Mouse (Mus musculus): ENCODE measurements around the gene Rhebl1. TPM values are rescaled to one million over a fixed set of nuclear protein-coding genes. Genes with fewer than 3 reads are reported as not detected.

Gene Rhebl1
- polyA plus RNA-seq, 1 experiment = 24.6 TPM

DNA sequence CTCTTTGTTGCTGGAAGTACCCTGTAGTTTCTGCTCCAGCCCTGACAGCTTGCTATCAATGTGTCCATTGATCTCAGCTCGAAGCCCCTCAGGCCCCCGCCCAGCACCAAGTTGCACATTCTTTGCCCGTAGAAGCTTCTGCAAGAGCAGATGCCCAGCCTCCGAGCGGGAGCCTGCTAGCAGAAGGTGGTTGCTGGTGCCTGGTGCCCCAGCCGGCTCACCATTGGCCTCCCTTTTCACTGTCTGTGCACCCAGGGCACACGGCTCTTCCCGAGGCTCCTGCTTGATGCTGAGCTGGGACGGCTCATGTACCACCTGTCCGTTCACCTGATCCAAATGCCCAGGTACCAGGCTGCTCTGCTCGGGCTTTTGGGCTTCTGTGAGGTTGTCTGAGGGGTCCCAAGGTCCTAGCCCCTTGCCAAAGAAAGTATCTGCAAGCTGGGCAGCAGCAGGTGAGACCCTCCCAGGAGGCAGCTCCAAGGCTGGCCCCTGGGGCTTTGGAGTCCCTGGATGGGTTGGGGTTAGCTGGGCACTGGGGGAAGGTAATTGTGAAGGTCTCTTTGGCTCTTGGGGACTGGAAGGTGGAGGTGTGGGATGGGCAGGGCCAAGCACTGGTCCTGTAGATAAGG is 50.6 kb downstream of the Rhebl1 start:
- no peak for TF ChIP-seq CTCF (IDR thresholded peaks at IDR 0.05; ENCODE audit: borderline replicate concordance, extremely low read depth, insufficient read depth, insufficient read length)
- TF ChIP-seq POLR2A (IDR thresholded peaks at IDR 0.05; ENCODE audit: borderline replicate concordance, extremely low read depth, insufficient read depth, insufficient read length, poor library complexity, severe bottlenecking) = no peak
- DNase-seq (ENCODE audit: low read depth) = no peak

DNA sequence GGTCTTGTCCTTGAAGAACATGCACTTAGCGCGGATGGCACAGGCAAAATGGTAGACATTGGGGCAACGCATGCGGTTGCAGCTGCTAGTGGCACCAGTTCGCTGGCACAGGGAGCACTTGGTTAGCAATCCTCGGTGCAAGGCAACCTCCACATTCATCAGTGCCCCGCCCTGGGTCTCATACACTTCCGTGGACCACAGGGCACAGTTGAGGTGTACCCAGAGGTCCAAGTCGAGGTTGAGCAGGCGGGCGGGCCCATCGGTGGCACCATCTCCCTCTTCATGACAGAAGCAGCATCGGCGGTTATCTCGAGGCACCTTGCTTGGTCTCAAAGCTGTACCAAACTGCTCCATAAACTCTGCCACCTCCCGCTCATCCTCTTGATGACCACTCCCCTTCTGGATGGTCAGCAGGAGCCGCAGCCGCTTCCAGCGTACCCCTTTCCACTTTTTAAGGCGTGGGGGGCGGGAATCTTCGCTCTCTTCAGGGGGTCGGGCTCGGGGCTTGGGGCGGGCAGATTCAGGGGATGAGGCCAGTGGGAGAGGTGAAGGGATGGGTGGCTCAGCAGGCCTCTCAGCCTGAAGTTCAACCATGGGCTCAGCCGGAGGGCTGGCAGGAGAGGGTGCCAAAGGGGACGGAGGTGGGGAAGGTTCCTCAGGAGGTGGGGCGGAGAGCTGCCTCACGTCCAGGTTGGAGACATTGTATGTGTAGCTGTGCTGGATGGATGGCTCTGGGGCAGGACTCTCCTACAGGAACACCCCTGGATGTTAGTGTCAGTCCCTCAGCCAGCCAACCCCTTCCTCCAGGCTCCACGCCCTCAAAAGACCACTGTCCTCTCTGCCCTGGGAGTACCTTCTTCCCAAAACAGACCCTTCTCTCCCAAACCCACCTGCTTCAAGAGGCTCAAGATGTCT is 54.4 kb downstream of the Rhebl1 start:
- TF ChIP-seq CTCF (IDR thresholded peaks at IDR 0.05; ENCODE audit: borderline replicate concordance, extremely low read depth, insufficient read depth, insufficient read length) (no peak), POLR2A (IDR thresholded peaks at IDR 0.05; ENCODE audit: borderline replicate concordance, extremely low read depth, insufficient read depth, insufficient read length, poor library complexity, severe bottlenecking) (no peak)
- no peak for DNase-seq (ENCODE audit: low read depth)

DNA sequence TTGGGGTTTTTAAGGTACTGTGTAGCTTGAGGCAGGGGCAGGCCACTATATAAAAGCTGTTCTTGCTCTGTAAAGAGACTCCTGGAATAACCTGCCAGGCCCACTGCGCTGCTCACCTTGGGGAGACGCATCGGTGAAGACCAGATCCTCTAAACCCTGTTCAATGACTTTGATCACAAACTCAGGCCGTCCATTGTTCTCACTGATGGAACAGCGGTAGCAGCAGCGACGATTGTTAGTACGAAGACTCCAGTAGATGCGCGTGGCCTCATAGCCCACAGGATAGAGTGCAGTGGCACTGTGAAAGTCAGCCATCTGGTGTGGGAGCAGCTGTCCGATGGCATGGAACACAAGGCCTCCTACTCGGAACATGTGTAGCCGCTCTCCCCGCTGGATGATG is 55.2 kb downstream of the Rhebl1 start:
- no peak for TF ChIP-seq CTCF (IDR thresholded peaks at IDR 0.05; ENCODE audit: borderline replicate concordance, extremely low read depth, insufficient read depth, insufficient read length)
- no peak for TF ChIP-seq POLR2A (IDR thresholded peaks at IDR 0.05; ENCODE audit: borderline replicate concordance, extremely low read depth, insufficient read depth, insufficient read length, poor library complexity, severe bottlenecking)
- no peak for DNase-seq (ENCODE audit: low read depth)

DNA sequence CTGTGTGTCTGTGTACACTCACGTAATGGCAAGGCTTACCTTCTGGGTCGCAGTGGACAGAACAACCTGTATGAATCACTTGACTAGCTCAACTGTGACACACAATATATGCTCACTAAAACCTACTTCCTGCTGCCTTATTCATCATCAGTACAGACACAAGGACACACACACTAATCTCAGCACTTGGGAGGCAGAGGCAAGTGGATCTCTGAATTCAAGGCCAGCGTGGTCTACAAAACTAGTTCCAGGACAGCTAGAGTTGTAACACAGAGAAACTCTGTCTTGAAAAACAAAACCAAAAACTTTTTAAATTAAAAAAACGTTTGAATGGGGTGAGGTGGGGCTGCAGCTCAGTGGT is 56.6 kb downstream of the Rhebl1 start:
- no peak for DNase-seq (ENCODE audit: low read depth)
- TF ChIP-seq POLR2A (IDR thresholded peaks at IDR 0.05; ENCODE audit: borderline replicate concordance, extremely low read depth, insufficient read depth, insufficient read length, poor library complexity, severe bottlenecking) (no peak), CTCF (IDR thresholded peaks at IDR 0.05; ENCODE audit: borderline replicate concordance, extremely low read depth, insufficient read depth, insufficient read length) (no peak)

DNA sequence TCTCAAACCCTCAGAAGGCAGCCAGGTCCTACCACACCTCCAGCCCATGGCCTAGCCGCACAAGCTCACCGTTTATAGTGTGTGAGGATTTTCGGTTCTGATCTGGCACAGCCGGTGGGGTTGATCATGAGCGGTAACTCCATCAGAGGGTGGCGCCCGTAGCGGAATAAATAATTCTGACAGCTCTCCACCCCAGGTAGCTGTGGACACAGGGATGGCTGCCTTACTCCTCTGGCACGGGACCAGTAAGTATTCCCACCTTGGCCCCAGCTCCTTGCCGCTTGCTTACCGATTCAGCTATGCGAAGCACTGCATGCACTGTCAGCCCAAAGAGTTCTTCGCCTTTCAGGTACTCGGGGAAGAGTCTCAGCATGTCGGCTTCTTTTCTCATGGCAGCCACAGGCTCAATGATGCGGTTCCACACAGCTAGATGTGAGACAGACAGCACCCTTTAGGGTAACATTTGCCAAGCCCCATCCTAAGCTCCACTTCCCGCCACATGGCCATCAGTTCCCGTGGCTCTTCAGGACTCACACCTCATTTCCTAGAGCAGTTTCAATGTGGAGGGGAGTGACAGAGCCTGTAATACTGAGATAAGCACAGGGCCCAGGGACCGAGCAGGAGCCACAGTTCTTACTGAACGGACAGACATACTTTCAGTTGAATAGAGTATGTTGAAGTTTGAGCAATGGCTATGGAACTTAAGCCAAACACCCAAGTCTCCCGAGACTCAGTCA is 57.2 kb downstream of the Rhebl1 start:
- no peak for TF ChIP-seq POLR2A (IDR thresholded peaks at IDR 0.05; ENCODE audit: borderline replicate concordance, extremely low read depth, insufficient read depth, insufficient read length, poor library complexity, severe bottlenecking)
- TF ChIP-seq CTCF (IDR thresholded peaks at IDR 0.05; ENCODE audit: borderline replicate concordance, extremely low read depth, insufficient read depth, insufficient read length) = no peak
- DNase-seq (ENCODE audit: low read depth) = no peak

DNA sequence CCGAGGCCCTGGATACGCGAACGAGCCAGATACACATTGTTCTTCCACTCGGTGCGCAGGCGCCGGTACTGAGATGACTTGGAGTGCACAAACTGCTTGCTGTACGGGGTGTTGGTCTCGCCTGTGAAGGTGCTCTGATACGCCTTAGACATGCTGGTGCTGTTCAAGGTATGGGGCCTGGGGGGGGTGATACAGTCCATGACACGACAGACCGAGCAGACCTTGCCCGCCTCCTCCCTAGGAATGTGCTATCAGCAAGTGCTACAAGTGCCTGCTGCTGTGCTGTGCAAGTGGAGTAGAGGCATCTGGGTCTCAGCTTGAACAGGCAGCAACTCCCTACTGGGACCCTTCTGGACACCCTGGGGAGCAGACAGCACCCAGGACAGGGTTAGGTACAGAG is 59.0 kb downstream of the Rhebl1 start:
- no peak for TF ChIP-seq CTCF (IDR thresholded peaks at IDR 0.05; ENCODE audit: borderline replicate concordance, extremely low read depth, insufficient read depth, insufficient read length)
- no peak for TF ChIP-seq POLR2A (IDR thresholded peaks at IDR 0.05; ENCODE audit: borderline replicate concordance, extremely low read depth, insufficient read depth, insufficient read length, poor library complexity, severe bottlenecking)
- no peak for DNase-seq (ENCODE audit: low read depth)

DNA sequence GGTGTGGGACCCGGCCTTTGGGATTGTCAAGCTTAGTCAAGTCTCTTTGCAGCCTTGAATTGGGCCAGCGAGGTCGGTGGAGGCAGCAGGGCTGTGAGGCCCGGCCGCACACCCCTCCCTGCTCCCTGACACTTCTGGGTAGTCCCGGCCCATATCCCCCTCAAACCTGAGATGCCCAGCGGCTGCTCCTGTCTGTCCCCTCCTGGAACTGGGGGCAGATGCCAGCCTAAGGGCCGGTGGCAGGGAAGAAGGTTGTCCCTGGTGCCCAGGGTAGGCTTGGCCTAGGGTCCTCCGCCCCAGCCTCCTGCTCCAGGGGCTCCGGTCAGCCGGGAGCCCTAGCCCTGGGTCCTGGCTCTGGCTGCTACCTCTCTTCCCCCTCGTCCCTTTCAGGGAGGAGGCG is 60.3 kb downstream of the Rhebl1 start:
- DNase-seq (ENCODE audit: low read depth) = no peak
- no peak for TF ChIP-seq POLR2A (IDR thresholded peaks at IDR 0.05; ENCODE audit: borderline replicate concordance, extremely low read depth, insufficient read depth, insufficient read length, poor library complexity, severe bottlenecking)
- no peak for TF ChIP-seq CTCF (IDR thresholded peaks at IDR 0.05; ENCODE audit: borderline replicate concordance, extremely low read depth, insufficient read depth, insufficient read length)

DNA sequence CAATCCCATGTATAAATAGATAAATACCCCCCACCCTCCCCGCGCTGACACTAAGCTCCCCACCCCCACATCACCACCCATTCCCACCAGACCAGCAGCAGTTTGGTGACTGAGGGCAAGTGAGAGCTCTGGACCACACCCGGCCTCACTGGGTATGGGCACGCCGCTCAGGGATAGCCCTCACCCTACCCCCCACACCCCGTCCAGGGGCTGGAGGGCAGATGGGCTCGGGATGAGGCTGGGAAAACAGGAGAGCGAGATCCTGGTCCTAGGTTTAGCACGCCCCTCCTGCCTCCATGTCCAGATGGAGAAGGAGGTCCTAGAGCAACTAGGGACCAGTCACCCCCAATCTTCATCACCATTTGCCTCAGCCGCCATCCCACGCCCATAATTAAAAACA is 61.1 kb downstream of the Rhebl1 start:
- no peak for TF ChIP-seq CTCF (IDR thresholded peaks at IDR 0.05; ENCODE audit: borderline replicate concordance, extremely low read depth, insufficient read depth, insufficient read length)
- no peak for TF ChIP-seq POLR2A (IDR thresholded peaks at IDR 0.05; ENCODE audit: borderline replicate concordance, extremely low read depth, insufficient read depth, insufficient read length, poor library complexity, severe bottlenecking)
- no peak for DNase-seq (ENCODE audit: low read depth)

DNA sequence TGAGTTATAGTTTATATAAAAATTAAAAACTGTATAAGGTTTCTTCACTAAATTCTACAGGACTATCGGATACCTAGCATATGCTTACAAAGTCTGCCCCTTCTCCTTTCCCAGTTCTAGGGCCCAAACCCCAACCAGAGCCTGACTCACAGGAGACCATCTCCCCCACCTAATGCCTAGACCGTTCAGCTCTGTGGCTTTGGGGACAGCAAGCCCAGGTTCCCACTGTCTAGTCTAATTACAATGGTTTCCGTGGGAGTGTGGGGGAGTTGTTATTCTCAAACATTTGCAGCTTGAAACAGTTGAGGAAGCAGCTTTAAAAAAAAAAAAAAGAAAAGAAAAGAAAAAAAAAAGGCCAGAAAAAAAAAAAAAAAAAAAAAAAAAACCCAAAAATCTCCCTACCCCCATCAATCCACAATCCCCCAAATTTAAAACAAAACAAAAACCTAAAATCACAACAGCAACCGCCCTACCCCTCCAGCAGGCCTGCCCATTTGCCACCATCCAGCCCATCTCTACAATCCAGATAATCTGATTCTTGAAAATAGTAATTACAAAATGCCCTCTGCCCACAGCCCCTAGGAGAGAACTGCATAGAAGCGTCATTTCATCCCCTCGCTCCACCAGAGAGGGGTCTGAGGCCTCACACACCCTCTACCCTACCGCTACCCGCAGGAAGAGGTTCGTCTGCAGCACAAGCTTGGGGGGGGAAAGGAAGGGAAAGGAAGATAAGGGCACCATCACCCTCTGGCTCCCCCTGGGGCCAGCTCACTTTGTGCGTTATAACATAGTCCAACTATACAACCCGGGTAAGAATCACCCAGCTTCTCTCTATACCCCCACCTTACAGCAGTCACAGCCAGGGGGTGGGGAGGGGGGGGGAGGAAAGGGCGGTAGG is 61.9 kb downstream of the Rhebl1 start:
- TF ChIP-seq POLR2A (IDR thresholded peaks at IDR 0.05; ENCODE audit: borderline replicate concordance, extremely low read depth, insufficient read depth, insufficient read length, poor library complexity, severe bottlenecking) = no peak
- TF ChIP-seq CTCF (IDR thresholded peaks at IDR 0.05; ENCODE audit: borderline replicate concordance, extremely low read depth, insufficient read depth, insufficient read length) = no peak
- no peak for DNase-seq (ENCODE audit: low read depth)

DNA sequence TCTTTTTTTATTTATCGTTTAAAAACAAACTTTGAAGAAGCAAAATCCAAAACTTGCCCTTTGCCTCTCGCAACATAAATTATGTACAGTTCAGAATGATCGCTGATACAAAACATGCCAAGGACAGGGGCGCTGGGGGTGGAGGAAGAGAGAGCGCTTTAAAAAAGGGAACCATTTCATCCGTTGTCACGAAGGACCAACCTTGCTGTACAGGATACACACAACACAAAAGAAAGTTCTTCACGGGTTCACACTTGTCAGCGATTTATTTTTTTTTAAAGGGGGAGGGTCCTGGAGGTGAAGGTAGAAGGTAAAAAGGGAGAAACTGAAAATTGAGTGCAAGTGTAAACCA is 62.7 kb downstream of the Rhebl1 start:
- no peak for DNase-seq (ENCODE audit: low read depth)

More for the DNA sequence above, 62.7 kb downstream of the Rhebl1 start:
- TF ChIP-seq CTCF (IDR thresholded peaks at IDR 0.05; ENCODE audit: borderline replicate concordance, extremely low read depth, insufficient read depth, insufficient read length) (no peak), POLR2A (IDR thresholded peaks at IDR 0.05; ENCODE audit: borderline replicate concordance, extremely low read depth, insufficient read depth, insufficient read length, poor library complexity, severe bottlenecking) (no peak)
